In genomic region chr4:138574800-138575606, GRCm38 (mm10) we compare ENCODE assay signal across 12 mouse cellular contexts.
DNase-seq lines count a peak whose midpoint lies in the region; ATAC-seq lines count a peak whose summit lies in the region.
"Had no signal": no experiment of that assay in that cellular context is flagged by ENCODE, and none has a peak within 500 bp of the region (broad histone marks: within the 10 kb centered on the region; RNA-seq: fewer than 3 reads in every experiment).

No protein-coding gene starts in this region.

- no peaks in the 10 kb centered on the region for H3K9me3 ChIP-seq in midbrain, embryonic 15.5 days
- no peaks in the 10 kb centered on the region for H3K9me3 ChIP-seq in midbrain, embryonic 16.5 days (replicated peaks; ENCODE audit: control insufficient read depth, low read length, poor library complexity, severe bottlenecking)
- H3K9me3 ChIP-seq in hindbrain, embryonic 12.5 days (replicated peaks), result no peaks in the 10 kb centered on the region
- H3K9me3 ChIP-seq in neural tube, embryonic 14.5 days (ENCODE audit: control insufficient read depth, low read length), result no peaks in the 10 kb centered on the region

- 61% methylated on average over 13 of the region's 13 CpGs for WGBS in midbrain, embryonic 15.5 days
- 63% methylated on average over 13 of the region's 13 CpGs for WGBS in midbrain, embryonic 16.5 days
- whole genome bisulfite sequencing in hindbrain, embryonic 12.5 days, result 63% methylated on average over 13 of the region's 13 CpGs
- 47% methylated on average over 13 of the region's 13 CpGs for WGBS in neural tube, embryonic 14.5 days

- peak overlapping the region; percentile 2; the same call in 1 of the 2 replicates for H3K9ac ChIP-seq in midbrain, embryonic 15.5 days
- no peak overlapping the region for H3K9ac ChIP-seq in midbrain, embryonic 16.5 days (ENCODE audit: low read depth, low read length)
- no peak overlapping the region for H3K9ac ChIP-seq in hindbrain, embryonic 12.5 days
- no peak overlapping the region for H3K9ac ChIP-seq in neural tube, embryonic 14.5 days (replicated peaks; ENCODE audit: low read depth, low read length)
- H3K9ac ChIP-seq: liver, postnatal 0 days had no signal

- H3K4me3 ChIP-seq in midbrain, embryonic 15.5 days, result no peak overlapping the region
- no peak overlapping the region for H3K4me3 ChIP-seq in midbrain, embryonic 16.5 days (ENCODE audit: low read depth, low read length)
- no peak overlapping the region for H3K4me3 ChIP-seq in hindbrain, embryonic 12.5 days
- H3K4me3 ChIP-seq in neural tube, embryonic 14.5 days (ENCODE audit: low read depth, low read length), result no peak overlapping the region

- H3K4me2 ChIP-seq in midbrain, embryonic 15.5 days, result no peak overlapping the region
- H3K4me2 ChIP-seq in midbrain, embryonic 16.5 days (ENCODE audit: low read length), result no peak overlapping the region
- H3K4me2 ChIP-seq in hindbrain, embryonic 12.5 days (replicated peaks), result no peak overlapping the region
- no peak overlapping the region for H3K4me2 ChIP-seq in neural tube, embryonic 14.5 days (ENCODE audit: low read depth, low read length)

- H3K27ac ChIP-seq in midbrain, embryonic 15.5 days, result no peak overlapping the region
- no peak overlapping the region for H3K27ac ChIP-seq in midbrain, embryonic 16.5 days (ENCODE audit: low read length)
- 0 out of 2 replicates have a peak overlapping the region, but pooled peaks have one; percentile 12 for H3K27ac ChIP-seq in hindbrain, embryonic 12.5 days
- H3K27ac ChIP-seq in neural tube, embryonic 14.5 days (ENCODE audit: low read depth, low read length), result peak overlapping the region; percentile 29; the same call in 1 of the 2 replicates

- no peaks in the 10 kb centered on the region for H3K36me3 ChIP-seq in midbrain, embryonic 15.5 days (replicated peaks)
- H3K36me3 ChIP-seq in midbrain, embryonic 16.5 days (ENCODE audit: control insufficient read depth, insufficient read depth, low read length), result no peaks in the 10 kb centered on the region
- H3K36me3 ChIP-seq in hindbrain, embryonic 12.5 days, result no peaks in the 10 kb centered on the region
- no peaks in the 10 kb centered on the region for H3K36me3 ChIP-seq in neural tube, embryonic 14.5 days (ENCODE audit: control insufficient read depth, insufficient read depth, low read length)

- H3K27me3 ChIP-seq in midbrain, embryonic 15.5 days (replicated peaks), result no peaks in the 10 kb centered on the region
- no peaks in the 10 kb centered on the region for H3K27me3 ChIP-seq in midbrain, embryonic 16.5 days (ENCODE audit: control insufficient read depth, insufficient read depth, low read depth, low read length)
- no peaks in the 10 kb centered on the region for H3K27me3 ChIP-seq in hindbrain, embryonic 12.5 days
- no peaks in the 10 kb centered on the region for H3K27me3 ChIP-seq in neural tube, embryonic 14.5 days (ENCODE audit: control insufficient read depth, insufficient read depth, low read length)

- ATAC-seq in midbrain, embryonic 15.5 days (replicated peaks), result no peak; the same call in 1 of the 2 replicates
- no peak for ATAC-seq in midbrain, embryonic 16.5 days
- ATAC-seq in hindbrain, embryonic 12.5 days (ENCODE audit: low FRiP score), result peak; percentile 60; the same call in 1 of the 2 replicates
- no peak for ATAC-seq in neural tube, embryonic 14.5 days (ENCODE audit: low read depth)
- ATAC-seq: liver, postnatal 0 days had no signal

- peaks cover 5% of the 10 kb centered on the region for H3K4me1 ChIP-seq in midbrain, embryonic 15.5 days
- H3K4me1 ChIP-seq in midbrain, embryonic 16.5 days (ENCODE audit: control insufficient read depth, insufficient read depth, low read length), result peaks cover 2% of the 10 kb centered on the region; the same call in 1 of the 2 replicates
- H3K4me1 ChIP-seq in hindbrain, embryonic 12.5 days, result peaks cover 13% of the 10 kb centered on the region
- H3K4me1 ChIP-seq in neural tube, embryonic 14.5 days (ENCODE audit: control insufficient read depth, insufficient read depth, low read length), result 0 out of 2 replicates have a peak, but pooled peaks cover 3% of the 10 kb centered on the region

- peak; percentile 59 for DNase-seq in kidney, adult 9 months
- DNase-seq in right cerebral cortex, postnatal 25 days, result no peak
- DNase-seq in adrenal gland, postnatal 4 days (ENCODE audit: low spot score in 2 of 2), result no peak
- DNase-seq: embryo, embryonic 11 days; heart, postnatal 14 days; layer of hippocampus, adult 9-11 months; liver, postnatal 0 days; thymus, postnatal 4 days had no signal

Comparison
In these comparisons a context has a peak if more than half of its experiments do, and no peak if none do; other contexts are left out.
1. H3K27ac ChIP-seq: peak in hindbrain, embryonic 12.5 days (single experiment) and neural tube, embryonic 14.5 days (single experiment); none in midbrain, embryonic 15.5 days (single experiment) and midbrain, embryonic 16.5 days (single experiment).